Mouse (Mus musculus) mouse embryonic stem cell (cell line): Measurements from ENCODE around the gene Rbm12b1.
"Not testable (repeated sequence)": the region's sequence is repeated elsewhere in the genome, so short reads cannot be mapped to it uniquely, and the experiment has no call there.

Source experiments
- in situ Hi-C, 2 experiments: fragments of 300-500 bp; cut with MboI; formaldehyde crosslinking; loops; 1 replicate in 1 of 2; 3 replicates in 1 of 2; pipeline ENCODE4 v1.14.3; 2019 to 2020; ENCODE audit warnings: low sequenced_read_pairs in 2 of 2, low pct_unique_long_range_greater_than_20kb in 1 of 2, mixed read lengths in 1 of 2; ENCODE audit not compliant: unreplicated experiment in 1 of 2

The Rbm12b1 gene

GRCm38 (mm10) chr4:12140141-12140567, at the start of gene Rbm12b1:
Rbm12b1 (plus strand) TSS chr4:12140264.
- in situ Hi-C loops = not testable (repeated sequence)

GRCm38 (mm10) chr4:12140592-12141062, 563 bp downstream of the Rbm12b1 start:
- in situ Hi-C loops = not testable (repeated sequence)

GRCm38 (mm10) chr4:12141516-12141915, 1.5 kb downstream of the Rbm12b1 start:
- in situ Hi-C loops = not testable (repeated sequence)

GRCm38 (mm10) chr4:12147660-12148059, 7.6 kb downstream of the Rbm12b1 start:
- in situ Hi-C loops = no loop called here

GRCm38 (mm10) chr4:12170986-12171317, 30.9 kb downstream of the Rbm12b1 start:
- in situ Hi-C loops = no loop called here

- in situ Hi-C loops = no loop called here
Observed at GRCm38 (mm10) chr4:12171318-12172091, 31.4 kb downstream of the Rbm12b1 start, which contains the start of gene Fam92a. Fam92a (minus strand) TSS chr4:12172015.

- in situ Hi-C loops = no loop called here
Observed at GRCm38 (mm10) chr4:12178992-12179391, 38.9 kb downstream of the Rbm12b1 start.
